Mouse (Mus musculus) lung, embryonic 15.5 days (tissue): ENCODE data around the gene Ube2r2. TPM values are rescaled to one million over a fixed set of nuclear protein-coding genes. Genes with fewer than 3 reads are reported as not detected.

Experiments
- ATAC-seq: fragments of 200-750 bp; cut with Nextera tagmentation; 2 replicates; pipeline ENCODE4 v1.8.0; 2017; ENCODE audit warnings: moderate number of reproducible peaks, borderline replicate concordance; ENCODE audit not compliant: low FRiP score, low TSS enrichment; ENCODE audit errors: extremely low read depth
- H3K27ac ChIP-seq: fragments of 300-500 bp; sonication (generic); 2 replicates; pipeline ENCODE4 v1.5.1; 2015; ENCODE audit warnings: moderate library complexity, mild to moderate bottlenecking, inconsistent platforms
- H3K27me3 ChIP-seq: fragments of 300-500 bp; sonication (generic); 2 replicates; pipeline ENCODE4 v1.6.1; 2015; ENCODE audit warnings: inconsistent platforms
- H3K36me3 ChIP-seq: fragments of 300-500 bp; sonication (generic); 2 replicates; pipeline ENCODE4 v1.6.1; 2015; ENCODE audit warnings: inconsistent platforms
- H3K4me1 ChIP-seq: fragments of 300-500 bp; sonication (generic); 2 replicates; pipeline ENCODE4 v1.6.1; 2015; ENCODE audit warnings: inconsistent platforms
- H3K4me2 ChIP-seq: fragments of 300-500 bp; sonication (generic); 2 replicates; pipeline ENCODE4 v1.6.1; 2015; ENCODE audit warnings: inconsistent platforms, mild to moderate bottlenecking, moderate library complexity
- H3K4me3 ChIP-seq: fragments of 300-500 bp; sonication (generic); 2 replicates; pipeline ENCODE4 v1.5.1; 2015; ENCODE audit warnings: mild to moderate bottlenecking, inconsistent platforms
- H3K9ac ChIP-seq: fragments of 300-500 bp; sonication (generic); 2 replicates; pipeline ENCODE4 v1.6.1; 2015; ENCODE audit warnings: inconsistent platforms
- H3K9me3 ChIP-seq: fragments of 300-500 bp; sonication (generic); 2 replicates; pipeline ENCODE4 v1.6.1; 2016; ENCODE audit warnings: inconsistent platforms
- WGBS: fragments of 180-500 bp; shearing (Covaris S2); methylation state at CpG from one replicate; pipeline ENCODE4 v1.1.7; 2015; 5-methylcytosine and 5-hydroxymethylcytosine counted together
- polyA plus RNA-seq: library from polyadenylated mRNA; unstranded; fragments of >200 nt; fragmentation: Nextera tagmentation; extraction: Ambion mirVana; gene quantifications from 2 replicates; pipeline ENCODE4 v1.2.1, GENCODE M21; 2015

Ube2r2 gene
- polyA plus RNA-seq, 1 experiment from 2014 or later, result 82.0 TPM

- no peak for ATAC-seq
- Histone ChIP-seq H3K4me2 (no peak overlapping the region), H3K36me3 (peaks cover 70% of the 10 kb centered on the region), H3K9ac (no peak overlapping the region), H3K27ac (no peak overlapping the region), H3K27me3 (no peaks in the 10 kb centered on the region), H3K9me3 (no peaks in the 10 kb centered on the region), H3K4me1 (no peaks in the 10 kb centered on the region), H3K4me3 (no peak overlapping the region)
- 56% methylated on average over 14 of the region's 14 CpGs for WGBS
Measured at GRCm38 (mm10) chr4:41192544-41193512, 57.3 kb downstream of the Ube2r2 start.

- Histone ChIP-seq H3K27ac (no peak overlapping the region), H3K27me3 (no peaks in the 10 kb centered on the region), H3K9ac (no peak overlapping the region), H3K4me1 (no peaks in the 10 kb centered on the region), H3K4me2 (no peak overlapping the region), H3K9me3 (no peaks in the 10 kb centered on the region), H3K36me3 (peaks cover 84% of the 10 kb centered on the region), H3K4me3 (no peak overlapping the region)
- WGBS, result 83% methylated on average over 15 of the region's 15 CpGs
- ATAC-seq, result no peak
Measured at GRCm38 (mm10) chr4:41195328-41195727, 59.8 kb downstream of the Ube2r2 start.

GRCm38 (mm10) chr4:41196861-41197610 lies 61.5 kb downstream of the Ube2r2 start:
- Histone ChIP-seq H3K27me3 (no peaks in the 10 kb centered on the region), H3K36me3 (peaks cover 89% of the 10 kb centered on the region), H3K4me1 (no peaks in the 10 kb centered on the region), H3K4me2 (no peak overlapping the region), H3K9ac (no peak overlapping the region), H3K9me3 (no peaks in the 10 kb centered on the region), H3K27ac (no peak overlapping the region), H3K4me3 (no peak overlapping the region)
- ATAC-seq, result no peak
- 50% methylated on average over 3 of the region's 3 CpGs for WGBS

GRCm38 (mm10) chr4:41202135-41202534 lies 66.6 kb downstream of the Ube2r2 start:
- 93% methylated on average over 8 of the region's 8 CpGs for WGBS
- ATAC-seq, result no peak; the same call in 1 of the 2 replicates

GRCm38 (mm10) chr4:41205751-41206150 lies 70.2 kb downstream of the Ube2r2 start:
- Histone ChIP-seq H3K27ac (no peak overlapping the region), H3K4me1 (no peaks in the 10 kb centered on the region), H3K9ac (no peak overlapping the region), H3K27me3 (no peaks in the 10 kb centered on the region), H3K36me3 (peaks cover 94% of the 10 kb centered on the region), H3K4me2 (no peak overlapping the region), H3K9me3 (no peaks in the 10 kb centered on the region), H3K4me3 (no peak overlapping the region)
- WGBS, result 65% methylated on average over 8 of the region's 8 CpGs
- no peak for ATAC-seq

More at GRCm38 (mm10) chr4:41202135-41202534, 66.6 kb downstream of the Ube2r2 start:
- no peak overlapping the region for H3K4me3 ChIP-seq
- no peaks in the 10 kb centered on the region for H3K27me3 ChIP-seq
- H3K27ac ChIP-seq, result no peak overlapping the region
- no peak overlapping the region for H3K4me2 ChIP-seq
- no peak overlapping the region for H3K9ac ChIP-seq
- no peaks in the 10 kb centered on the region for H3K9me3 ChIP-seq
- H3K4me1 ChIP-seq, result no peaks in the 10 kb centered on the region
- H3K36me3 ChIP-seq, result peaks cover 95% of the 10 kb centered on the region

- no peaks in the 10 kb centered on the region for H3K9me3 ChIP-seq
- no peaks in the 10 kb centered on the region for H3K4me1 ChIP-seq
- peaks cover 89% of the 10 kb centered on the region for H3K36me3 ChIP-seq
- no peak overlapping the region for H3K4me3 ChIP-seq
- WGBS, result 64% methylated on average over 4 of the region's 4 CpGs
- no peak overlapping the region for H3K4me2 ChIP-seq
- no peaks in the 10 kb centered on the region for H3K27me3 ChIP-seq
- no peak overlapping the region for H3K9ac ChIP-seq
- no peak for ATAC-seq
- H3K27ac ChIP-seq, result no peak overlapping the region
Measured at GRCm38 (mm10) chr4:41208050-41208449, 72.5 kb downstream of the Ube2r2 start.

- Histone ChIP-seq H3K4me1 (no peaks in the 10 kb centered on the region), H3K9me3 (no peaks in the 10 kb centered on the region), H3K27ac (no peak overlapping the region), H3K27me3 (no peaks in the 10 kb centered on the region), H3K4me3 (no peak overlapping the region), H3K36me3 (peaks cover 95% of the 10 kb centered on the region), H3K4me2 (no peak overlapping the region), H3K9ac (no peak overlapping the region)
- ATAC-seq, result no peak
- WGBS, result 85% methylated on average over 1 of the region's 1 CpGs
Measured at GRCm38 (mm10) chr4:41225412-41225811, 89.9 kb downstream of the Ube2r2 start.

- ATAC-seq, result no peak
- H3K4me2 ChIP-seq, result no peak overlapping the region
- 79% methylated on average over 3 of the region's 3 CpGs for WGBS
Measured at GRCm38 (mm10) chr4:41226351-41226750, 90.8 kb downstream of the Ube2r2 start.

GRCm38 (mm10) chr4:41235621-41236020 lies 100.1 kb downstream of the Ube2r2 start:
- H3K9me3 ChIP-seq, result no peaks in the 10 kb centered on the region
- H3K4me2 ChIP-seq, result no peak overlapping the region
- no peak for ATAC-seq
- H3K36me3 ChIP-seq, result peaks cover 46% of the 10 kb centered on the region
- H3K27me3 ChIP-seq, result no peaks in the 10 kb centered on the region
- H3K4me1 ChIP-seq, result no peaks in the 10 kb centered on the region
- H3K4me3 ChIP-seq, result no peak overlapping the region
- 82% methylated on average over 5 of the region's 5 CpGs for WGBS
- no peak overlapping the region for H3K27ac ChIP-seq
- H3K9ac ChIP-seq, result no peak overlapping the region

More at GRCm38 (mm10) chr4:41226351-41226750, 90.8 kb downstream of the Ube2r2 start:
- H3K9me3 ChIP-seq, result no peaks in the 10 kb centered on the region
- no peak overlapping the region for H3K9ac ChIP-seq
- no peak overlapping the region for H3K27ac ChIP-seq
- no peaks in the 10 kb centered on the region for H3K4me1 ChIP-seq
- H3K4me3 ChIP-seq, result no peak overlapping the region
- no peaks in the 10 kb centered on the region for H3K27me3 ChIP-seq
- H3K36me3 ChIP-seq, result peaks cover 95% of the 10 kb centered on the region

GRCm38 (mm10) chr4:41240916-41241315 lies 105.4 kb downstream of the Ube2r2 start:
- Histone ChIP-seq H3K27me3 (no peaks in the 10 kb centered on the region), H3K4me2 (no peak overlapping the region)
- 82% methylated on average over 3 of the region's 3 CpGs for WGBS

More at GRCm38 (mm10) chr4:41240916-41241315, 105.4 kb downstream of the Ube2r2 start:
- no peaks in the 10 kb centered on the region for H3K9me3 ChIP-seq
- ATAC-seq, result no peak
- no peaks in the 10 kb centered on the region for H3K4me1 ChIP-seq
- no peak overlapping the region for H3K9ac ChIP-seq
- no peak overlapping the region for H3K27ac ChIP-seq
- peaks cover 15% of the 10 kb centered on the region for H3K36me3 ChIP-seq
- no peak overlapping the region for H3K4me3 ChIP-seq
